Mouse (Mus musculus): ENCODE measurements around the gene Olfr1014. TPM values are rescaled to one million over a fixed set of nuclear protein-coding genes. Genes with fewer than 3 reads are reported as not detected.

Olfr1014 gene
- total RNA-seq (2021): not detected

GRCm38 (mm10) chr2:85772413-85772812 is at the start of gene Olfr1014:
Gene Olfr1014 (plus strand): TSS chr2:85772713.
- no peak for DNase-seq
- intact Hi-C loops (cut with DNase I): no loop called here

GRCm38 (mm10) chr2:85725793-85726192 is 46.7 kb upstream of the Olfr1014 start:
- intact Hi-C loops (cut with DNase I): loop anchor here (2.0 kb wide), 1 partner anchor 739 kb away; no protein-coding TSS in a partner anchor
- DNase-seq: peak; percentile 6

GRCm38 (mm10) chr2:85753822-85754221 is 18.7 kb upstream of the Olfr1014 start:
- intact Hi-C loops (cut with DNase I): no loop called here
- peak; percentile 27 for DNase-seq

GRCm38 (mm10) chr2:85762666-85763065 is 9.8 kb upstream of the Olfr1014 start, which contains the start of gene Olfr1012:
Gene Olfr1012 (minus strand): TSS chr2:85762766.
- intact Hi-C loops (cut with DNase I): no loop called here
- DNase-seq: no peak

GRCm38 (mm10) chr2:85766798-85767197 is 5.7 kb upstream of the Olfr1014 start, which contains the start of gene Olfr1013:
Gene Olfr1013 (plus strand): TSS chr2:85767098.
- DNase-seq: no peak
- intact Hi-C loops (cut with DNase I): no loop called here

- no peak for DNase-seq
- intact Hi-C loops (cut with DNase I): no loop called here
These were observed 9.2 kb downstream of the Olfr1014 start, which contains the start of gene Olfr1015 for GRCm38 (mm10) chr2:85781717-85782116. Gene Olfr1015 (plus strand): TSS chr2:85782017.

GRCm38 (mm10) chr2:85792331-85792730 is 19.8 kb downstream of the Olfr1014 start:
- intact Hi-C loops (cut with DNase I): no loop called here
- DNase-seq: no peak

GRCm38 (mm10) chr2:85802444-85802843 is 29.9 kb downstream of the Olfr1014 start, which contains the start of gene Olfr1016:
Gene Olfr1016 (minus strand): TSS chr2:85802544.
- DNase-seq: no peak
- intact Hi-C loops (cut with DNase I): no loop called here

- intact Hi-C loops (cut with DNase I): no loop called here
- DNase-seq: no peak
These were observed 32.0 kb downstream of the Olfr1014 start for GRCm38 (mm10) chr2:85804501-85804900.

GRCm38 (mm10) chr2:85818179-85818578 is 45.7 kb downstream of the Olfr1014 start, which contains the start of gene Olfr1018:
Gene Olfr1018 (plus strand): TSS chr2:85818479.
- intact Hi-C loops (cut with DNase I): no loop called here

More at GRCm38 (mm10) chr2:85818179-85818578, 45.7 kb downstream of the Olfr1014 start, which contains the start of gene Olfr1018:
- no peak for DNase-seq

Other genes with a start within 250 kb of the Olfr1014 start
- gene Olfr996, start 193.5 kb upstream of the Olfr1014 start, total RNA-seq (2021): not detected
- gene Olfr998, start 183.8 kb upstream of the Olfr1014 start, total RNA-seq (2021): not detected
- not detected for gene Olfr1000, start 160.8 kb upstream of the Olfr1014 start, total RNA-seq (2021)
- gene Olfr1002, start 122.0 kb upstream of the Olfr1014 start, total RNA-seq (2021): not detected
- gene Olfr154, start 108.3 kb upstream of the Olfr1014 start, total RNA-seq (2021): not detected
- not detected for gene Olfr1006, start 93.9 kb upstream of the Olfr1014 start, total RNA-seq (2021)
- not detected for gene Olfr1008, start 83.3 kb upstream of the Olfr1014 start, total RNA-seq (2021)
- gene Olfr1009, start 57.3 kb upstream of the Olfr1014 start, total RNA-seq (2021): not detected
- not detected for gene Olfr1012, start 9.9 kb upstream of the Olfr1014 start, total RNA-seq (2021)
- gene Olfr1013, start 5.6 kb upstream of the Olfr1014 start, total RNA-seq (2021): not detected
- not detected for gene Olfr1015, start 9.3 kb downstream of the Olfr1014 start, total RNA-seq (2021)
- gene Olfr1016, start 29.8 kb downstream of the Olfr1014 start, total RNA-seq (2021): not detected
- not detected for gene Olfr1018, start 45.8 kb downstream of the Olfr1014 start, total RNA-seq (2021)
- gene Olfr1019, start 72.8 kb downstream of the Olfr1014 start, total RNA-seq (2021): not detected
- gene Olfr1020, start 74.3 kb downstream of the Olfr1014 start, total RNA-seq (2021): not detected
- gene Olfr1022, start 95.9 kb downstream of the Olfr1014 start, total RNA-seq (2021): not detected
- gene Olfr1023, start 112.9 kb downstream of the Olfr1014 start, total RNA-seq (2021): not detected
- gene Olfr1024, start 132.3 kb downstream of the Olfr1014 start, total RNA-seq (2021): not detected
- not detected for gene Olfr1025-ps1, start 142.5 kb downstream of the Olfr1014 start, total RNA-seq (2021)
- not detected for gene Olfr1026, start 148.8 kb downstream of the Olfr1014 start, total RNA-seq (2021)
- not detected for gene Olfr1028, start 177.7 kb downstream of the Olfr1014 start, total RNA-seq (2021)
- gene Olfr1029, start 201.2 kb downstream of the Olfr1014 start, total RNA-seq (2021): not detected
- gene Olfr1030, start 206.6 kb downstream of the Olfr1014 start, total RNA-seq (2021): not detected
- gene Olfr1031, start 217.6 kb downstream of the Olfr1014 start, total RNA-seq (2021): not detected
- gene Olfr1032, start 232.8 kb downstream of the Olfr1014 start, total RNA-seq (2021): not detected
- not detected for gene Olfr1033, start 247.9 kb downstream of the Olfr1014 start, total RNA-seq (2021)